Mouse (Mus musculus) olfactory bulb, adult 2 months (tissue): Measurements from ENCODE around the gene Olfr91. TPM values are rescaled to one million over a fixed set of nuclear protein-coding genes. Genes with fewer than 3 reads are reported as not detected.
A peak's percentile ranks its signal among the peaks of the same experiment; 100 is the strongest.

Experiments
- H3K27ac ChIP-seq: fragments of 200-500 bp; 2 replicates; pipeline ENCODE4 v1.5.1; 2012; ENCODE audit warnings: low read depth, low read length; ENCODE audit not compliant: insufficient read depth
- H3K4me1 ChIP-seq: fragments of 200-500 bp; 2 replicates; pipeline ENCODE4 v1.6.1; 2012; ENCODE audit warnings: low read length; ENCODE audit not compliant: control insufficient read depth, insufficient read depth
- H3K4me3 ChIP-seq: fragments of 200-500 bp; 2 replicates; pipeline ENCODE4 v1.5.1; 2012; ENCODE audit warnings: mild to moderate bottlenecking, low read depth, low read length, moderate library complexity; ENCODE audit not compliant: insufficient read depth
- CTCF ChIP-seq: fragments of 200-500 bp; IDR thresholded peaks from 2 replicates; pipeline ENCODE4 v1.5.1; 2012; ENCODE audit warnings: low read depth, mild to moderate bottlenecking, low read length, moderate library complexity; ENCODE audit not compliant: insufficient read depth
- POLR2A ChIP-seq: fragments of 200-500 bp; IDR thresholded peaks from 2 replicates; pipeline ENCODE4 v1.6.1; 2012; ENCODE audit warnings: mild to moderate bottlenecking, low read depth, low read length, moderate library complexity; ENCODE audit not compliant: insufficient read depth
- whole genome bisulfite sequencing: fragments of 180-500 bp; shearing (Covaris S2); methylation state at CpG from one replicate; pipeline ENCODE4 v1.1.7; 2018; 5-methylcytosine and 5-hydroxymethylcytosine counted together
- polyA plus RNA-seq: library from polyadenylated mRNA; stranded (reverse); fragments of >200 nt; gene quantifications from 2 replicates; pipeline ENCODE4 v1.2.4, GENCODE M21; 2012; ENCODE audit warnings: low replicate concordance; ENCODE audit not compliant: missing spikeins, insufficient read depth, insufficient read length

The Olfr91 gene
- polyA plus RNA-seq, 1 experiment: not detected

GRCm38 (mm10) chr17:37048383-37048782 lies 49.7 kb downstream of the Olfr91 start:
- 58% methylated on average over 7 of the region's 7 CpGs for WGBS
- no peak overlapping the region for H3K27ac ChIP-seq
- H3K4me1 ChIP-seq: peaks cover 24% of the 10 kb centered on the region
- peak overlapping the region; percentile 17; the same call in 1 of the 2 replicates for H3K4me3 ChIP-seq
- no peak for TF ChIP-seq CTCF
- no peak for TF ChIP-seq POLR2A

- H3K4me1 ChIP-seq: peaks cover 21% of the 10 kb centered on the region
- TF ChIP-seq CTCF (no peak), POLR2A (no peak)
- H3K27ac ChIP-seq: no peak overlapping the region
- 22% methylated on average over 3 of the region's 3 CpGs for WGBS
- H3K4me3 ChIP-seq: peak overlapping the region; percentile 17; the same call in 1 of the 2 replicates
Observed at GRCm38 (mm10) chr17:37047981-37048380, 50.1 kb downstream of the Olfr91 start.

- Histone ChIP-seq H3K4me1 (peaks cover 20% of the 10 kb centered on the region), H3K4me3 (peak overlapping the region; percentile 95), H3K27ac (no peak overlapping the region)
- WGBS: 31% methylated on average over 19 of the region's 19 CpGs
- TF ChIP-seq POLR2A (no peak), CTCF (no peak)
Observed at GRCm38 (mm10) chr17:37047332-37047976, 50.6 kb downstream of the Olfr91 start.

- H3K27ac ChIP-seq: peak overlapping the region; percentile 67
- H3K4me1 ChIP-seq: peaks cover 20% of the 10 kb centered on the region
- H3K4me3 ChIP-seq: peak overlapping the region; percentile 95
- WGBS: 2% methylated on average over 55 of the region's 58 CpGs
- TF ChIP-seq CTCF (0 out of 2 replicates have a peak, but pooled peaks have one; percentile 11), POLR2A (0 out of 2 replicates have a peak, but pooled peaks have one; percentile 6)
Observed at GRCm38 (mm10) chr17:37046312-37047112, 51.6 kb downstream of the Olfr91 start.

- H3K4me1 ChIP-seq: peaks cover 20% of the 10 kb centered on the region
- 2% methylated on average over 51 of the region's 55 CpGs for WGBS
- H3K27ac ChIP-seq: peak within 1 kb of the TSS; percentile 74
- H3K4me3 ChIP-seq: peak within 1 kb of the TSS; percentile 95
- peak; percentile 64; the same call in 1 of the 2 replicates for TF ChIP-seq POLR2A
- TF ChIP-seq CTCF: no peak
Observed at GRCm38 (mm10) chr17:37045611-37046311, 52.3 kb downstream of the Olfr91 start, which contains the start of gene Gabbr1. Gabbr1 (plus strand) TSS chr17:37045966.

GRCm38 (mm10) chr17:37044651-37045244 lies 53.3 kb downstream of the Olfr91 start:
- TF ChIP-seq POLR2A (no peak), CTCF (no peak)
- H3K4me1 ChIP-seq: peaks cover 18% of the 10 kb centered on the region
- H3K27ac ChIP-seq: peak overlapping the region; percentile 74
- 34% methylated on average over 7 of the region's 7 CpGs for WGBS
- H3K4me3 ChIP-seq: peak overlapping the region; percentile 95

Other genes with a start within 250 kb of the Olfr91 start
- not detected in 2 replicates for gene Trim15, start 231.1 kb downstream of the Olfr91 start, polyA plus RNA-seq
- gene Trim10, start 228.7 kb downstream of the Olfr91 start, polyA plus RNA-seq: not detected in 2 replicates
- gene Trim40, start 208.2 kb downstream of the Olfr91 start, polyA plus RNA-seq: not detected in 2 replicates
- not detected in 2 replicates for gene Trim31, start 200.2 kb downstream of the Olfr91 start, polyA plus RNA-seq
- gene Rnf39, start 155.4 kb downstream of the Olfr91 start, polyA plus RNA-seq: not detected in 2 replicates
- not detected in 2 replicates for gene Ppp1r11, start 146.5 kb downstream of the Olfr91 start, polyA plus RNA-seq
- not detected in 2 replicates for gene Znrd1, start 139.7 kb downstream of the Olfr91 start, polyA plus RNA-seq
- gene Znrd1as, start 139.7 kb downstream of the Olfr91 start, polyA plus RNA-seq: not detected in 2 replicates
- not detected in 2 replicates for gene 2410137M14Rik, start 117.0 kb downstream of the Olfr91 start, polyA plus RNA-seq
- not detected in 2 replicates for gene H2-M5, start 108.7 kb downstream of the Olfr91 start, polyA plus RNA-seq
- gene Zfp57, start 97.1 kb downstream of the Olfr91 start, polyA plus RNA-seq: not detected in 2 replicates
- not detected in 2 replicates for gene Mog, start 74.9 kb downstream of the Olfr91 start, polyA plus RNA-seq
- gene Gabbr1, start 52.3 kb downstream of the Olfr91 start, polyA plus RNA-seq: 220 and 221 TPM in 2 replicates
- not detected in 2 replicates for gene Olfr90, start 9.8 kb downstream of the Olfr91 start, polyA plus RNA-seq
- gene Olfr92, start 21.8 kb upstream of the Olfr91 start, polyA plus RNA-seq: not detected in 2 replicates
- not detected in 2 replicates for gene Olfr93, start 63.2 kb upstream of the Olfr91 start, polyA plus RNA-seq
- not detected in 2 replicates for gene Ubd, start 95.6 kb upstream of the Olfr91 start, polyA plus RNA-seq
- not detected in 2 replicates for gene Olfr94, start 102.7 kb upstream of the Olfr91 start, polyA plus RNA-seq
- gene Olfr95, start 114.8 kb upstream of the Olfr91 start, polyA plus RNA-seq: not detected in 2 replicates
- not detected in 2 replicates for gene Olfr96, start 121.9 kb upstream of the Olfr91 start, polyA plus RNA-seq
- gene Olfr97, start 139.1 kb upstream of the Olfr91 start, polyA plus RNA-seq: not detected in 2 replicates
- gene Olfr98, start 165.5 kb upstream of the Olfr91 start, polyA plus RNA-seq: not detected in 2 replicates
- not detected in 2 replicates for gene H2-M3, start 171.9 kb upstream of the Olfr91 start, polyA plus RNA-seq
- not detected in 2 replicates for gene Olfr99, start 185.2 kb upstream of the Olfr91 start, polyA plus RNA-seq
- gene Olfr101, start 206.0 kb upstream of the Olfr91 start, polyA plus RNA-seq: not detected in 2 replicates
- gene Olfr102, start 218.8 kb upstream of the Olfr91 start, polyA plus RNA-seq: not detected in 2 replicates
- gene Olfr103, start 241.4 kb upstream of the Olfr91 start, polyA plus RNA-seq: not detected in 2 replicates